Mouse (Mus musculus): ENCODE results near the gene Kctd14. TPM values are rescaled to one million over a fixed set of nuclear protein-coding genes. Genes with fewer than 3 reads are reported as not detected.
"Not testable (repeated sequence)": the region's sequence is repeated elsewhere in the genome, so short reads cannot be mapped to it uniquely, and the experiment has no call there.

Gene Kctd14
- polyA plus RNA-seq, 1 experiment from 2014 or later = 2.2 TPM

DNA sequence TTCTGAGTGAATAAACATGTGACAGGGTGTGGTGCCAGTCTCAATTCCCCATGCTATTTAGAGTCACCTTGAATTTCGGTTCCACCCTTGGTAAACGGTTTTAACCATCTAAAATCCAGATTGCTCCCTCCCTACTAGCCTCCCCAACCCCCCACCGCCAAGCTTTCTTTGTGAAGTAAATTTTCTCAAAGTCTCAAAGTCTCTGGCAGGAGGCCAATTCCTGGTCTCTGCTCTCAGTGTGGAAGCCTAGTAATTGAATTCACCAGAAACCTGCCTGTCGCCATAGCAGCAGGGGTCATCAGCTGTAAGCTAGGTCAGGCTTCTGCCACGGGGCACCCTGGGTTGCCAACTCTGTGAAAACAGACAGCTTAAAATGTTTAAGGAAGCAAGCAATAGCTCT is 21.4 kb upstream of the Kctd14 start:
- peak overlapping the region; percentile 18; the same call in 1 of the 2 replicates for H3K4me2 ChIP-seq (ENCODE audit: low read length)
- no peak overlapping the region for H3K9ac ChIP-seq (replicated peaks; ENCODE audit: low read depth, low read length)

DNA sequence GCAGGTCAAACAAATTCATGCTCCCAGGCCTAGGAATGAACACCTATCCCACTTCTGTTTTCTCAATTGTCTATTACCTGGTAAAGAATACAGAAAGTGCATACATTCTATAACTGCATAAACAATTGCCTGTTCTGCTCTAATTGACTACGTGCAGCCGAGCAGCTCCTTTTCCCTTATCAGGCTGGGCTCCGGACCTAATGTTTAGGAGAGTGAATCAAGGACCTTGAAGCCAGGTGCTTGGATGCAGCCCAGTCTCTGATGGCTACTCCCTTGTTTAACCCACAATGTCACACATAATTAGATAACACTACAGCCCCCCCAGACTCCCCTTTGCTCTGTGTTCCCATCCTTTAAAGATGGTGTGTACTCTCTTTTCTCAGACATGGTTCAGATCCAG is 17.6 kb upstream of the Kctd14 start:
- WGBS = 53% methylated on average over 3 of the region's 3 CpGs
- not testable (repeated sequence) for H3K9me3 ChIP-seq (ENCODE audit: control insufficient read depth, low read length); H3K4me2 ChIP-seq (ENCODE audit: low read length); H3K27ac ChIP-seq (ENCODE audit: low read length); H3K9ac ChIP-seq (replicated peaks; ENCODE audit: low read depth, low read length); H3K4me3 ChIP-seq (replicated peaks; ENCODE audit: low read length); ATAC-seq; H3K36me3 ChIP-seq (ENCODE audit: control insufficient read depth, insufficient read depth); H3K27me3 ChIP-seq (replicated peaks; ENCODE audit: control insufficient read depth, insufficient read depth, low read length)
- H3K4me1 ChIP-seq (replicated peaks; ENCODE audit: control insufficient read depth, insufficient read depth, low read length) = peaks cover 11% of the 10 kb centered on the region

More for the DNA sequence above, 21.4 kb upstream of the Kctd14 start:
- Histone ChIP-seq H3K9me3 (ENCODE audit: control insufficient read depth, low read length) (no peaks in the 10 kb centered on the region), H3K27me3 (replicated peaks; ENCODE audit: control insufficient read depth, insufficient read depth, low read length) (no peaks in the 10 kb centered on the region), H3K4me3 (replicated peaks; ENCODE audit: low read length) (no peak overlapping the region), H3K36me3 (ENCODE audit: control insufficient read depth, insufficient read depth) (no peaks in the 10 kb centered on the region), H3K27ac (ENCODE audit: low read length) (peak overlapping the region; percentile 69), H3K4me1 (replicated peaks; ENCODE audit: control insufficient read depth, insufficient read depth, low read length) (peaks cover 20% of the 10 kb centered on the region)
- WGBS = 0% methylated on average over 5 of the region's 5 CpGs
- ATAC-seq = peak; percentile 68

DNA sequence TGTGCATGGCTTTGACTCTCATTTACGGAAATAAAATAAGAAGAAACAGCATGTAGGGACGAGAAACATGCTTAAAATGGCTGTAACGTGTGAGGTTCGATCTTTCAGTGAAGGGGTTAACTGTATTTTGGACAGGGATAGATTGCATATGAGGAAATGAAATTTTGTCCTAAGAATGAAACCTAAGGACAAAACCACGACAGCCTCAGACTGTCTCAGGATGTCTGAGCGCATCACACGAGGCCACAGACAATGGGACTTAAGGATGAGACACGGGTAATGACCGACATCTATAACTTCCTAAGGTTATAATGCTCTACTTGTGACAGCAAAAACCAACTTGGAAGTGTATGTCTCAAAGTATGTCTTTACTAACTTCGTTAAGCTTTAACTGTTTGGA is 16.6 kb upstream of the Kctd14 start:
- H3K4me3 ChIP-seq (replicated peaks; ENCODE audit: low read length) = no peak overlapping the region
- H3K36me3 ChIP-seq (ENCODE audit: control insufficient read depth, insufficient read depth) = no peaks in the 10 kb centered on the region
- 81% methylated on average over 10 of the region's 10 CpGs for WGBS
- no peak overlapping the region for H3K4me2 ChIP-seq (ENCODE audit: low read length)
- peaks cover 9% of the 10 kb centered on the region for H3K4me1 ChIP-seq (replicated peaks; ENCODE audit: control insufficient read depth, insufficient read depth, low read length)
- no peak for ATAC-seq
- no peak overlapping the region for H3K27ac ChIP-seq (ENCODE audit: low read length)
- H3K9me3 ChIP-seq (ENCODE audit: control insufficient read depth, low read length) = no peaks in the 10 kb centered on the region
- H3K27me3 ChIP-seq (replicated peaks; ENCODE audit: control insufficient read depth, insufficient read depth, low read length) = no peaks in the 10 kb centered on the region
- no peak overlapping the region for H3K9ac ChIP-seq (replicated peaks; ENCODE audit: low read depth, low read length)

GRCm38 (mm10) chr7:97438986-97439385 is 12.1 kb upstream of the Kctd14 start:
- Histone ChIP-seq H3K4me1 (replicated peaks; ENCODE audit: control insufficient read depth, insufficient read depth, low read length) (no peaks in the 10 kb centered on the region), H3K36me3 (ENCODE audit: control insufficient read depth, insufficient read depth) (no peaks in the 10 kb centered on the region), H3K4me2 (ENCODE audit: low read length) (no peak overlapping the region), H3K4me3 (replicated peaks; ENCODE audit: low read length) (no peak overlapping the region), H3K9ac (replicated peaks; ENCODE audit: low read depth, low read length) (no peak overlapping the region), H3K9me3 (ENCODE audit: control insufficient read depth, low read length) (0 out of 2 replicates have a peak, but pooled peaks cover 4% of the 10 kb centered on the region), H3K27me3 (replicated peaks; ENCODE audit: control insufficient read depth, insufficient read depth, low read length) (no peaks in the 10 kb centered on the region), H3K27ac (ENCODE audit: low read length) (no peak overlapping the region)
- no peak for ATAC-seq

DNA sequence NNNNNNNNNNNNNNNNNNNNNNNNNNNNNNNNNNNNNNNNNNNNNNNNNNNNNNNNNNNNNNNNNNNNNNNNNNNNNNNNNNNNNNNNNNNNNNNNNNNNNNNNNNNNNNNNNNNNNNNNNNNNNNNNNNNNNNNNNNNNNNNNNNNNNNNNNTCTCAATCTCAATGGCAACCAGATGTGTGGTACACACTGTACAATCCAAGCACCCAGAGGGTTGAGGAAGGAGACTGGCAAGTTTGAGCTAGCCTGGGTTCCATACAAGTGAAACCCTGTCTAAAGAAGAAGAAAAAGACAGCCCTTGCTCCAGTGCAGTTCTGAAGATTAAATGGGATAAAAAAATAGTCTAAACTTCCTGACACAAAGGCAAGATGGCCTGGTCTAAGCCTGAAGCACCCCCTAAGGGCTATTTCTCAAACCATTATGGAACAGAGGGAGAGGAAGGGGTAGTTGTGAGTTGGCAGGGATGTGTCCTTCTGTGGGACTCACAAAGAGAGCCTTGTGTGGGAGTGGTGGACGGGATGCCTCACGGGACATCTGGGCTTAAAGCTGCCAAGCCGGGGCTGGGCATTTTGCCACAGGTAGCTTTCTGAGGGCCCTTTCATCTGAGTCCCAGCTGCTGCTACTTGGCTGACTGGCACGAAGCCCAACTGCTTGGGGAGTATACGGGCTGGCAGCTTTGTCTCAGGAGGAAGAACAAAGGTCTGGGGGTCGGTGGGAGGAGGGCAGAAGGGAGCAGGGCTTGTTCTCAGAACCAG is 4.8 kb upstream of the Kctd14 start:
- Histone ChIP-seq H3K9ac (replicated peaks; ENCODE audit: low read depth, low read length) (peak overlapping the region; percentile 45; the same call in 1 of the 2 replicates), H3K27ac (ENCODE audit: low read length) (peak overlapping the region; percentile 97), H3K9me3 (ENCODE audit: control insufficient read depth, low read length) (no peaks in the 10 kb centered on the region), H3K4me1 (replicated peaks; ENCODE audit: control insufficient read depth, insufficient read depth, low read length) (peaks cover 16% of the 10 kb centered on the region), H3K4me3 (replicated peaks; ENCODE audit: low read length) (no peak overlapping the region), H3K4me2 (ENCODE audit: low read length) (no peak overlapping the region), H3K36me3 (ENCODE audit: control insufficient read depth, insufficient read depth) (no peaks in the 10 kb centered on the region), H3K27me3 (replicated peaks; ENCODE audit: control insufficient read depth, insufficient read depth, low read length) (no peaks in the 10 kb centered on the region)
- 7% methylated on average over 6 of the region's 6 CpGs for whole genome bisulfite sequencing
- ATAC-seq = peak; percentile 96

DNA sequence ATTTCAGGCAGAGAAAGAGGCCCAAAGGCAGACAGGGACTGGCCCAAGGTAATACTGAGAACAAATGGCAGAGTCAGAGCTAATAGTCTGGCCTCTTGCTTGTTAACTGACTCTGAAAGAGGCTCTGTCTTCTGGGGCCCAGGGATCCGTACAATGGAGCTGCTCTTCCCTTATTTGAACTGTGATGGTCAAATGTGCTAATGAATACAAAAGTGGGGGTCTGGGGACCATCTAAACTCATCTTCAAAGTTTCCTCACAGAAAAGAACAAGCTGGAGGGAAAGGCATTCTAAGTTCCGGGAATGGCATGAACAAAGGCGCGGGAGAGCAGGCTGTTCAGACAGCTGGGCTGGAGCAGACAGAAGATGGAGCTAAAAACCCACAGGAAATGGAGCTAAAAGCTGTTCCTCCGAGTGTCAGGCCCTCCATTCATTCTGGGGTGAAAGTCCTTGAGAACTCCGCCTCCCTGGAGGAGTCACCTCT is 4.0 kb upstream of the Kctd14 start:
- Histone ChIP-seq H3K9me3 (ENCODE audit: control insufficient read depth, low read length) (no peaks in the 10 kb centered on the region), H3K36me3 (ENCODE audit: control insufficient read depth, insufficient read depth) (no peaks in the 10 kb centered on the region), H3K4me3 (replicated peaks; ENCODE audit: low read length) (no peak overlapping the region), H3K9ac (replicated peaks; ENCODE audit: low read depth, low read length) (peak overlapping the region; percentile 45; the same call in 1 of the 2 replicates), H3K27me3 (replicated peaks; ENCODE audit: control insufficient read depth, insufficient read depth, low read length) (no peaks in the 10 kb centered on the region), H3K4me2 (ENCODE audit: low read length) (no peak overlapping the region), H3K27ac (ENCODE audit: low read length) (peak overlapping the region; percentile 97), H3K4me1 (replicated peaks; ENCODE audit: control insufficient read depth, insufficient read depth, low read length) (peaks cover 16% of the 10 kb centered on the region)
- ATAC-seq = peak; percentile 54
- 13% methylated on average over 6 of the region's 6 CpGs for WGBS

GRCm38 (mm10) chr7:97452196-97452595 is 1.1 kb downstream of the Kctd14 start:
- Histone ChIP-seq H3K27ac (ENCODE audit: low read length) (no peak overlapping the region), H3K4me1 (replicated peaks; ENCODE audit: control insufficient read depth, insufficient read depth, low read length) (peaks cover 4% of the 10 kb centered on the region), H3K4me3 (replicated peaks; ENCODE audit: low read length) (no peak overlapping the region), H3K9ac (replicated peaks; ENCODE audit: low read depth, low read length) (no peak overlapping the region), H3K9me3 (ENCODE audit: control insufficient read depth, low read length) (no peaks in the 10 kb centered on the region), H3K27me3 (replicated peaks; ENCODE audit: control insufficient read depth, insufficient read depth, low read length) (no peaks in the 10 kb centered on the region), H3K4me2 (ENCODE audit: low read length) (no peak overlapping the region), H3K36me3 (ENCODE audit: control insufficient read depth, insufficient read depth) (no peaks in the 10 kb centered on the region)
- ATAC-seq = no peak
- WGBS = 75% methylated on average over 6 of the region's 6 CpGs

DNA sequence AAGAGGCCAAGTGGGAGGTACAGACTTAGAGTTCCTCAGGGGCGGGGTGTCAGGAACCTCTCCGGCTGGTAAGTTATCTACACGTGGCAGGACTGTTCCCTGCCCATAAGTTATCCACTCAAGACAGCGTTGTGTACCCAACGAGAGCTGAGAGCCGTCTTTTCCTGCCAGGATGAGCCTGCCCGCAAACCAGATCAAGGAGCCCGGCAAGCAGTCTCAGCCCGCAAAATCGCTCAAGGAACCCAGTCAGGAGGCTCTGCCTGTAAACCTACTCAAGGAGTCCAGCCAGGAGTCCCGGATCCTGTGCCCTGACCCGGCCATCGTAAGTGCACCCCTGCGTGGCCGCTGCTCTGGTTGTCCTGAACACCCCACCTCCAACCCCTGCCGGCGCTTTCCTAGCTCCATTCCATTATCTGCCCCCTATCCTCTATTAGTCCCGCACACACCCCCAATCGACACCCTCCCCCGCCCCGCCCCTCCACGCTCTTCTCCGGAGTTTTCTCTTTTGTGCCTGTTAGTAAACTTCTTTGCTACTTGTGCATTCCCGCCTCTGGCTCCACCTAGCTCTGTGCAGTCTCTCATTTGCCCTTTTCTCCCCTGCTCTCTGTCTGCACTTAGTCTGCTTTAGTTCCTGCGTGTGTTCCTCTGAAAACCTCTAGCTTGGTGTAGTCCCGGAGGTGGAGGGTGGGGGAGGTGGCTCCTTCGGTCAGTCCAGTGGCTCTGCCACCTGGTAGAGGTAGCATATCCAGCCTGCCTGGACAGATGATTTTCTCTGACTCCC is 2.2 kb downstream of the Kctd14 start:
- Histone ChIP-seq H3K27me3 (replicated peaks; ENCODE audit: control insufficient read depth, insufficient read depth, low read length) (no peaks in the 10 kb centered on the region), H3K36me3 (ENCODE audit: control insufficient read depth, insufficient read depth) (no peaks in the 10 kb centered on the region), H3K27ac (ENCODE audit: low read length) (no peak overlapping the region), H3K4me1 (replicated peaks; ENCODE audit: control insufficient read depth, insufficient read depth, low read length) (no peaks in the 10 kb centered on the region), H3K4me3 (replicated peaks; ENCODE audit: low read length) (peak overlapping the region; percentile 17), H3K9me3 (ENCODE audit: control insufficient read depth, low read length) (no peaks in the 10 kb centered on the region), H3K4me2 (ENCODE audit: low read length) (peak overlapping the region; percentile 31), H3K9ac (replicated peaks; ENCODE audit: low read depth, low read length) (peak overlapping the region; percentile 12)
- 8% methylated on average over 27 of the region's 27 CpGs for WGBS
- ATAC-seq = no peak

- Histone ChIP-seq H3K4me2 (ENCODE audit: low read length) (no peak overlapping the region), H3K36me3 (ENCODE audit: control insufficient read depth, insufficient read depth) (no peaks in the 10 kb centered on the region), H3K27ac (ENCODE audit: low read length) (no peak overlapping the region), H3K4me1 (replicated peaks; ENCODE audit: control insufficient read depth, insufficient read depth, low read length) (no peaks in the 10 kb centered on the region), H3K4me3 (replicated peaks; ENCODE audit: low read length) (no peak overlapping the region), H3K9ac (replicated peaks; ENCODE audit: low read depth, low read length) (no peak overlapping the region), H3K27me3 (replicated peaks; ENCODE audit: control insufficient read depth, insufficient read depth, low read length) (no peaks in the 10 kb centered on the region), H3K9me3 (ENCODE audit: control insufficient read depth, low read length) (no peaks in the 10 kb centered on the region)
- no peak for ATAC-seq
- WGBS = 94% methylated on average over 10 of the region's 10 CpGs
Observed at GRCm38 (mm10) chr7:97454795-97455194, 3.7 kb downstream of the Kctd14 start.
